ENCODE assay signal across 26 mouse cellular contexts in genomic region chr1:66231963-66232362, GRCm38 (mm10).
"Had no signal": no experiment of that assay in that cellular context is flagged by ENCODE, and none has a peak within 500 bp of the region (broad histone marks: within the 10 kb centered on the region; RNA-seq: fewer than 3 reads in every experiment).

No protein-coding gene starts in this region.

- H3K4me3 ChIP-seq: gastrocnemius, adult 2 months; heart, adult 2 months; heart, embryonic 13.5 days; heart, embryonic 15.5 days; hindbrain, embryonic 13.5 days; hindbrain, embryonic 15.5 days; layer of hippocampus, adult 2 months; left cerebral cortex, adult 2 months; limb, embryonic 10.5 days; limb, embryonic 12.5 days; liver, embryonic 13.5 days had no signal

- H3K4me1 ChIP-seq: limb, embryonic 10.5 days; liver, embryonic 13.5 days had no signal

- DNase-seq: gastrocnemius, adult 2 months; gastrocnemius, postnatal 10 days; gastrocnemius, postnatal 25 days; heart, adult 11 months; heart, adult 2 months; heart, postnatal 14 days; heart, postnatal 36 days; kidney, adult 18-20 months; kidney, adult 8-10 months; kidney, postnatal 10 days; kidney, postnatal 25 days; kidney, postnatal 4 days; liver; liver, embryonic 13.5 days had no signal

- H3K36me3 ChIP-seq: heart, embryonic 13.5 days; heart, embryonic 15.5 days; hindbrain, embryonic 13.5 days; hindbrain, embryonic 15.5 days; limb, embryonic 10.5 days; limb, embryonic 12.5 days; liver, embryonic 13.5 days had no signal

- H3K4me2 ChIP-seq: heart, embryonic 11.5 days; heart, embryonic 13.5 days; heart, embryonic 15.5 days; hindbrain, embryonic 13.5 days; hindbrain, embryonic 15.5 days; limb, embryonic 12.5 days; liver, embryonic 11.5 days; liver, embryonic 13.5 days had no signal

- H3K9ac ChIP-seq: heart, embryonic 13.5 days; heart, embryonic 15.5 days; hindbrain, embryonic 13.5 days; hindbrain, embryonic 15.5 days; limb, embryonic 12.5 days; liver, embryonic 13.5 days had no signal

- H3K27me3 ChIP-seq: heart, embryonic 13.5 days; heart, embryonic 15.5 days; hindbrain, embryonic 13.5 days; hindbrain, embryonic 15.5 days; limb, embryonic 12.5 days; liver, embryonic 13.5 days had no signal

- ATAC-seq: hindbrain, postnatal 0 days; intestine, embryonic 16.5 days had no signal

- H3K9me3 ChIP-seq: heart, embryonic 13.5 days; heart, embryonic 15.5 days; hindbrain, embryonic 13.5 days; hindbrain, embryonic 15.5 days; limb, embryonic 10.5 days; limb, embryonic 12.5 days; liver, embryonic 13.5 days had no signal

- H3K27ac ChIP-seq: gastrocnemius, adult 2 months; heart, adult 2 months; heart, embryonic 13.5 days; heart, embryonic 15.5 days; hindbrain, embryonic 13.5 days; hindbrain, embryonic 15.5 days; hindbrain, postnatal 0 days; layer of hippocampus, adult 2 months; left cerebral cortex, adult 2 months; limb, embryonic 10.5 days; limb, embryonic 12.5 days; liver, embryonic 13.5 days had no signal
